17 mouse cellular contexts compared by ENCODE assay signal in genomic region chr11:17023984-17024383, GRCm38 (mm10). TPM values are rescaled to one million over a fixed set of nuclear protein-coding genes. Genes with fewer than 3 reads are reported as not detected.
DNase-seq lines count a peak whose midpoint lies in the region; ATAC-seq and TF ChIP-seq lines count a peak whose summit lies in the region.
"Had no signal": no experiment of that assay in that cellular context is flagged by ENCODE, and none has a peak within 500 bp of the region (broad histone marks: within the 10 kb centered on the region; RNA-seq: fewer than 3 reads in every experiment).

No protein-coding gene starts in this region.

- no peaks in the 10 kb centered on the region for H3K27me3 ChIP-seq in liver, embryonic 11.5 days (replicated peaks; ENCODE audit: control insufficient read depth, insufficient read depth, low read length)
- H3K27me3 ChIP-seq in liver, postnatal 0 days (ENCODE audit: insufficient read depth, low read length) = no peaks in the 10 kb centered on the region
- H3K27me3 ChIP-seq: embryonic facial prominence, embryonic 12.5 days; forebrain, embryonic 13.5 days; forebrain, embryonic 15.5 days had no signal

- H3K9ac ChIP-seq in liver, embryonic 11.5 days (ENCODE audit: low read depth, low read length) = no peak overlapping the region
- no peak overlapping the region for H3K9ac ChIP-seq in liver, postnatal 0 days (replicated peaks)
- H3K9ac ChIP-seq: embryonic facial prominence, embryonic 12.5 days; forebrain, embryonic 13.5 days; forebrain, embryonic 15.5 days; forebrain, postnatal 0 days had no signal

- peak; percentile 6 for DNase-seq in liver, embryonic 11.5 days (ENCODE audit: low spot score)
- DNase-seq in liver, postnatal 0 days = no peak
- DNase-seq in frontal cortex, adult 2 months (ENCODE audit: extremely low spot score in 1 of 2, low spot score in 1 of 2) = no peak
- no peak for DNase-seq in B cell, adult 2 months
- DNase-seq: adrenal gland, adult 2 months; adrenal gland, postnatal 10 days; adrenal gland, postnatal 25 days; cerebellum, adult 11 months; cerebellum, adult 9-11 months; forebrain, postnatal 0 days had no signal

- H3K4me1 ChIP-seq in liver, embryonic 11.5 days (replicated peaks; ENCODE audit: control insufficient read depth, insufficient read depth, low read length) = no peaks in the 10 kb centered on the region; the same call in 1 of the 2 replicates
- no peaks in the 10 kb centered on the region for H3K4me1 ChIP-seq in liver, postnatal 0 days (ENCODE audit: insufficient read depth)
- H3K4me1 ChIP-seq: embryonic facial prominence, embryonic 10.5 days; embryonic facial prominence, embryonic 12.5 days; forebrain, embryonic 13.5 days; forebrain, embryonic 15.5 days had no signal

- no peak overlapping the region for H3K4me3 ChIP-seq in liver, embryonic 11.5 days (ENCODE audit: low read depth, low read length)
- H3K4me3 ChIP-seq in liver, postnatal 0 days (ENCODE audit: low read depth, low read length) = no peak overlapping the region
- H3K4me3 ChIP-seq: embryonic facial prominence, embryonic 10.5 days; embryonic facial prominence, embryonic 12.5 days; forebrain, embryonic 13.5 days; forebrain, embryonic 15.5 days had no signal

- no peak for ATAC-seq in liver, embryonic 11.5 days (replicated peaks; ENCODE audit: low FRiP score)
- no peak for ATAC-seq in liver, postnatal 0 days
- 0 out of 2 replicates have a peak, but pooled peaks have one; percentile 28 for ATAC-seq in megakaryocyte, adult 5-6 weeks (ENCODE audit: poor library complexity, severe bottlenecking)
- ATAC-seq in neutrophil, adult 5-6 weeks (ENCODE audit: extremely low read depth, insufficient number of reproducible peaks, low FRiP score, poor library complexity, severe bottlenecking) = 0 out of 2 replicates have a peak, but pooled peaks have one; percentile 17
- ATAC-seq: forebrain, embryonic 13.5 days; forebrain, embryonic 15.5 days; forebrain, postnatal 0 days had no signal

- no peak overlapping the region for H3K4me2 ChIP-seq in liver, embryonic 11.5 days
- H3K4me2 ChIP-seq in liver, postnatal 0 days (ENCODE audit: low read depth, low read length) = no peak overlapping the region
- H3K4me2 ChIP-seq: embryonic facial prominence, embryonic 12.5 days; forebrain, embryonic 13.5 days; forebrain, embryonic 15.5 days had no signal

- no peak for TF ChIP-seq CTCF in liver, postnatal 0 days (IDR thresholded peaks at IDR 0.05; ENCODE audit: low read depth)

- no peaks in the 10 kb centered on the region for H3K9me3 ChIP-seq in liver, embryonic 11.5 days (ENCODE audit: control insufficient read depth, low read length)
- no peaks in the 10 kb centered on the region for H3K9me3 ChIP-seq in liver, postnatal 0 days (ENCODE audit: low read length)
- H3K9me3 ChIP-seq: embryonic facial prominence, embryonic 12.5 days; forebrain, embryonic 13.5 days; forebrain, embryonic 15.5 days had no signal

- no peak for TF ChIP-seq EP300 in liver, postnatal 0 days (IDR thresholded peaks at IDR 0.05; ENCODE audit: low read depth)

- 78% methylated on average over 3 of the region's 3 CpGs for WGBS in liver, embryonic 11.5 days
- 56% methylated on average over 3 of the region's 3 CpGs for WGBS in liver, postnatal 0 days (ENCODE audit: insufficient replicate concordance)

- no peaks in the 10 kb centered on the region for H3K36me3 ChIP-seq in liver, embryonic 11.5 days (ENCODE audit: control insufficient read depth, insufficient read depth, low read length)
- H3K36me3 ChIP-seq in liver, postnatal 0 days (replicated peaks; ENCODE audit: insufficient read depth, low read length) = no peaks in the 10 kb centered on the region
- H3K36me3 ChIP-seq: embryonic facial prominence, embryonic 10.5 days; embryonic facial prominence, embryonic 12.5 days; forebrain, embryonic 15.5 days had no signal

- H3K27ac ChIP-seq in liver, embryonic 11.5 days (ENCODE audit: low read depth, low read length) = no peak overlapping the region
- no peak overlapping the region for H3K27ac ChIP-seq in liver, postnatal 0 days (ENCODE audit: low read depth)
- H3K27ac ChIP-seq: embryonic facial prominence, embryonic 10.5 days; embryonic facial prominence, embryonic 12.5 days; forebrain, embryonic 13.5 days; forebrain, embryonic 15.5 days had no signal

RNA-seq across cellular contexts. Expression of gene Cnrip1, which starts 27.4 kb away (rescaled TPM):
- 11.8 and 13.0 TPM in 2 replicates for polyA plus RNA-seq in liver, embryonic 11.5 days (2014; fragmentation: Nextera tagmentation; extraction: Ambion mirVana)
- 3.7 TPM in 2 replicates for polyA plus RNA-seq in liver, postnatal 0 days (2015; fragmentation: Nextera tagmentation; extraction: Ambion mirVana)
- total RNA-seq in megakaryocyte, adult 5-6 weeks (2015) = 0.51 and 0.89 TPM in 2 replicates
- total RNA-seq in megakaryocyte, adult 5-6 weeks (2017) = 0.66 TPM in 1 of 2 replicates, not detected in the other
- total RNA-seq in neutrophil, adult 5-6 weeks (2017) = 4.3 and 7.2 TPM in 2 replicates
- polyA plus RNA-seq in frontal cortex, adult 2 months (2012; rRNA removed) = 125 and 128 TPM in 2 replicates
- total RNA-seq: MEL had no signal

RNA-seq across cellular contexts. Expression of gene Plek, which starts 28.2 kb away (rescaled TPM):
- 59.8 and 66.0 TPM in 2 replicates for polyA plus RNA-seq in liver, embryonic 11.5 days (2014; fragmentation: Nextera tagmentation; extraction: Ambion mirVana)
- polyA plus RNA-seq in liver, postnatal 0 days (2015; fragmentation: Nextera tagmentation; extraction: Ambion mirVana) = 19.8 and 22.5 TPM in 2 replicates
- total RNA-seq in megakaryocyte, adult 5-6 weeks (2015) = 117 and 124 TPM in 2 replicates
- 132 and 133 TPM in 2 replicates for total RNA-seq in megakaryocyte, adult 5-6 weeks (2017)
- total RNA-seq in neutrophil, adult 5-6 weeks (2017) = 408 and 428 TPM in 2 replicates
- polyA plus RNA-seq in frontal cortex, adult 2 months (2012; rRNA removed) = 7.4 and 8.5 TPM in 2 replicates

Comparison
In these comparisons a context has a peak if more than half of its experiments do, and no peak if none do; other contexts are left out.
1. ATAC-seq: peak in megakaryocyte, adult 5-6 weeks (single experiment) and neutrophil, adult 5-6 weeks (single experiment); none in liver, embryonic 11.5 days (single experiment) and liver, postnatal 0 days (single experiment).